Mouse (Mus musculus) hindbrain, embryonic 10.5 days (tissue): ENCODE measurements around the gene Fnbp4. TPM values are rescaled to one million over a fixed set of nuclear protein-coding genes. Genes with fewer than 3 reads are reported as not detected.
"Not testable (repeated sequence)": the region's sequence is repeated elsewhere in the genome, so short reads cannot be mapped to it uniquely, and the experiment has no call there.

Experiments
- DNase-seq: peaks from one replicate; pipeline ENCODE4 v3.0.0-alpha.2; 2017; ENCODE audit warnings: low spot score
- H3K27ac ChIP-seq: fragments of 300-500 bp; sonication (generic); 2 replicates; pipeline ENCODE4 v1.5.1; 2016; ENCODE audit warnings: mild to moderate bottlenecking, moderate library complexity
- H3K27me3 ChIP-seq: fragments of 300-500 bp; sonication (generic); 2 replicates; pipeline ENCODE4 v1.6.1; 2016; ENCODE audit warnings: mild to moderate bottlenecking; ENCODE audit not compliant: poor library complexity, insufficient read depth, severe bottlenecking
- H3K36me3 ChIP-seq: fragments of 300-500 bp; sonication (generic); 2 replicates; pipeline ENCODE4 v1.6.1; 2016; ENCODE audit warnings: mild to moderate bottlenecking, moderate library complexity
- H3K4me1 ChIP-seq: fragments of 300-500 bp; sonication (generic); replicated peaks from 2 replicates; pipeline ENCODE4 v1.6.1; 2016; ENCODE audit warnings: mild to moderate bottlenecking
- H3K4me3 ChIP-seq: fragments of 300-500 bp; sonication (generic); 2 replicates; pipeline ENCODE4 v1.5.1; 2016; ENCODE audit warnings: mild to moderate bottlenecking, moderate library complexity
- H3K9me3 ChIP-seq: fragments of 300-500 bp; sonication (generic); 2 replicates; pipeline ENCODE4 v1.6.1; 2016; ENCODE audit warnings: mild to moderate bottlenecking, moderate library complexity
- WGBS: fragments of 180-500 bp; shearing (Covaris S2); methylation state at CpG from one replicate; pipeline ENCODE4 v1.1.7; 2016; 5-methylcytosine and 5-hydroxymethylcytosine counted together
- polyA plus RNA-seq: library from polyadenylated mRNA; unstranded; fragments of >200 nt; fragmentation: Nextera tagmentation; extraction: Ambion mirVana; gene quantifications from 2 replicates; pipeline ENCODE4 v1.2.1, GENCODE M21; 2016

The Fnbp4 gene
- polyA plus RNA-seq, 1 experiment from 2014 or later: 119 TPM

GRCm38 (mm10) chr2:90815266-90815665 is 70.1 kb downstream of the Fnbp4 start:
- H3K4me3 ChIP-seq: no peak overlapping the region
- H3K27me3 ChIP-seq: no peaks in the 10 kb centered on the region
- no peak for DNase-seq
- H3K36me3 ChIP-seq: no peaks in the 10 kb centered on the region
- H3K4me1 ChIP-seq: no peaks in the 10 kb centered on the region
- no peaks in the 10 kb centered on the region for H3K9me3 ChIP-seq
- WGBS: 87% methylated on average over 2 of the region's 2 CpGs
- no peak overlapping the region for H3K27ac ChIP-seq

DNA sequence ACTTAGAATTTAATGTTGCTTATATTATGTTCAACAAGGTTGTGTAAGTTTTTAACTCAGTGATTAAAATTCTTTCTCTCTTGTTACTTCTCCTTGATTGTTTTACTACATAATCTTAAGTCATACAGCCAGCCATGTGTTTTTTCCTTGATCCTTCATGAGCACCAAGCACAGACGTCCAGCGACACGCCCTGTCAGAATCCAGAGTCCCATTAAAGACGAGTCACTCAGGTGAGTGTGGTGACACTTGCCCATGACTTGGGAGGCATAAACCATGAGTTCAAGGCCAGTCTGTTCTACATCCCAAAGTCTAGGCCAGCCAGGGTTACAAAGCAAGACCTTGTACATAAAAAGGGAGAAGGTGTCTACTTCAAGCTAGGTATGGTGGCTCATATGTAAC is 71.0 kb downstream of the Fnbp4 start:
- 86% methylated on average over 4 of the region's 4 CpGs for WGBS
- Histone ChIP-seq H3K36me3 (no peaks in the 10 kb centered on the region), H3K4me1 (no peaks in the 10 kb centered on the region), H3K9me3 (no peaks in the 10 kb centered on the region), H3K27ac (no peak overlapping the region), H3K27me3 (no peaks in the 10 kb centered on the region), H3K4me3 (no peak overlapping the region)
- no peak for DNase-seq

GRCm38 (mm10) chr2:90818710-90819109 is 73.5 kb downstream of the Fnbp4 start:
- WGBS: 92% methylated on average over 3 of the region's 3 CpGs
- Histone ChIP-seq H3K36me3 (no peaks in the 10 kb centered on the region), H3K4me3 (no peak overlapping the region), H3K27me3 (no peaks in the 10 kb centered on the region), H3K4me1 (no peaks in the 10 kb centered on the region), H3K9me3 (no peaks in the 10 kb centered on the region), H3K27ac (no peak overlapping the region)
- no peak for DNase-seq

DNA sequence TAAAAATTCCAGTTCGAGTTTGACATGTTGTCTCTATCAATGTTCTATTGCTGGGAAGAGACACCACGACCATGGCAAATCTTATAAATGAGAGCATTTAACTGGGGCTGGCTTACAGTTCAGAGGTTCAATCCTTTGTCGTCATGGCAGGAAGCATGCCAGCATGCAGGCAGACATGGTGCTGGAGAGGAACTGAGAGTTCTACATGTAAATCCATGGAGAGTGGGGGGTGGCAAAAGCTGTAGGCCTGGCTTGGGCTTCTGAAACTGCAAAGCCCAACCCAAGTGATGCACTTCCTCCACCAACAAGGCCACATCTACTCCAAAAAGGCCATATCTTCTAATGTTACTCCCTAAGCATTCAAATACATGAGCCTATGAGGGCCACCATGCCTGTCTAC is 75.7 kb downstream of the Fnbp4 start:
- Histone ChIP-seq H3K27me3 (no peaks in the 10 kb centered on the region), H3K27ac (no peak overlapping the region), H3K36me3 (no peaks in the 10 kb centered on the region), H3K4me3 (no peak overlapping the region), H3K4me1 (no peaks in the 10 kb centered on the region), H3K9me3 (no peaks in the 10 kb centered on the region)
- WGBS: 83% methylated on average over 3 of the region's 3 CpGs
- no peak for DNase-seq

DNA sequence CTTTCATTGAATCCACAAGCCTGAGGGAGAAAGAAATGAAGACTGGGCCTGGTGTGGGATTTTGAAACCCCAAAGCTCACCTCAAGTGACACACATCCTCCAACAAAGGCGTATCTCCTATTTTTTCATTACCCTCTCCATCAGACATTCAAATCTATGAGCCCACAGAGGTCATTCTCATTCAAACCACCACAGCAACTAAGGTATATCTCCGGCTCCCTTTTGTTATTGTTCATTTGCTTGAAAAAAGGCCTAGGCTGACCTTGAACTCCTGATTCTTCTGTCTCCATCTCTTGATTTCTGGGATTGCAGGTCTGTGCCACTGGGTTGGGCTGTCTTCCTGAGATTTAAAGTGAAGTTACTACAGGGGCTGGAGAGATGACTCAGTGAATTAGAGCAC is 77.8 kb downstream of the Fnbp4 start:
- DNase-seq: no peak
- Histone ChIP-seq H3K36me3 (no peaks in the 10 kb centered on the region), H3K4me3 (no peak overlapping the region), H3K27ac (no peak overlapping the region), H3K27me3 (no peaks in the 10 kb centered on the region), H3K4me1 (no peaks in the 10 kb centered on the region), H3K9me3 (no peaks in the 10 kb centered on the region)
- WGBS: 86% methylated on average over 2 of the region's 2 CpGs

GRCm38 (mm10) chr2:90823781-90824180 is 78.6 kb downstream of the Fnbp4 start:
- no peak for DNase-seq
- Histone ChIP-seq H3K27ac (no peak overlapping the region), H3K9me3 (no peaks in the 10 kb centered on the region), H3K4me1 (no peaks in the 10 kb centered on the region), H3K36me3 (no peaks in the 10 kb centered on the region), H3K27me3 (no peaks in the 10 kb centered on the region), H3K4me3 (no peak overlapping the region)
- WGBS: 83% methylated on average over 6 of the region's 6 CpGs

- not testable (repeated sequence) for H3K9me3 ChIP-seq, DNase-seq, H3K36me3 ChIP-seq, H3K4me3 ChIP-seq, H3K4me1 ChIP-seq, H3K27ac ChIP-seq, H3K27me3 ChIP-seq
- 91% methylated on average over 10 of the region's 10 CpGs for WGBS
Observed at GRCm38 (mm10) chr2:90824528-90824927, 79.4 kb downstream of the Fnbp4 start.

- H3K9me3 ChIP-seq: no peaks in the 10 kb centered on the region
- H3K4me1 ChIP-seq: no peaks in the 10 kb centered on the region
- no peak overlapping the region for H3K27ac ChIP-seq
- H3K36me3 ChIP-seq: no peaks in the 10 kb centered on the region
- no peak for DNase-seq
- 87% methylated on average over 11 of the region's 11 CpGs for WGBS
- H3K27me3 ChIP-seq: no peaks in the 10 kb centered on the region
- no peak overlapping the region for H3K4me3 ChIP-seq
Observed at GRCm38 (mm10) chr2:90825515-90826172, 80.5 kb downstream of the Fnbp4 start.

DNA sequence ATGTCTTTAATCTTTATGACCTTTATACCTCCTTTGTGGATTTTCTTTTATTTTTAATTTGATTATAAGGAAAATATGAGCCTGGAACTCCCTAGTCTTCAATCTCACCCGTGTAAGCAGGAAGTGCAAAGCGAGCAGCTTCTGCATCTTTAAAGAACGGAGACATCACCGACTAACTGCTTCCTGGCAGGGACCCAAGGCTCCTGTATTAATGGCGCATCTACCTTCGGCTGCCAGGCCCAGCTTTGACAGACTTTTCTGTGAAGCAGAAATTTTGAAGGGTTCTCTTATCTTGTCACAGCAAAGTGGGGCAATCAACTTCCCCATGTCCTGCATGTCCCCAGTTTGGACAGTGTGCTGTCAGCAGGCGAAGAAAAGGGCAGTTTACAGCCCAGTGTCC is 83.6 kb downstream of the Fnbp4 start:
- no peak overlapping the region for H3K4me3 ChIP-seq
- 78% methylated on average over 7 of the region's 7 CpGs for WGBS
- no peaks in the 10 kb centered on the region for H3K27me3 ChIP-seq
- no peaks in the 10 kb centered on the region for H3K4me1 ChIP-seq
- no peaks in the 10 kb centered on the region for H3K36me3 ChIP-seq
- H3K27ac ChIP-seq: no peak overlapping the region
- no peaks in the 10 kb centered on the region for H3K9me3 ChIP-seq
- no peak for DNase-seq

Other genes starting within 250 kb of the Fnbp4 start
- gene Ptprj, start 164.7 kb upstream of the Fnbp4 start, polyA plus RNA-seq: 1.5 and 1.6 TPM in 2 replicates
- 51.0 and 60.0 TPM in 2 replicates for gene Nup160, start 68.2 kb upstream of the Fnbp4 start, polyA plus RNA-seq
- gene Agbl2, start 37.4 kb downstream of the Fnbp4 start, polyA plus RNA-seq: 1.1 and 1.5 TPM in 2 replicates
- 234 and 244 TPM in 2 replicates for gene Mtch2, start 101.8 kb downstream of the Fnbp4 start, polyA plus RNA-seq
- gene C1qtnf4, start 140.5 kb downstream of the Fnbp4 start, polyA plus RNA-seq: 2.4 and 9.6 TPM in 2 replicates
- gene Kbtbd4, start 159.4 kb downstream of the Fnbp4 start, polyA plus RNA-seq: 55.9 and 56.8 TPM in 2 replicates
- gene Ndufs3, start 159.5 kb downstream of the Fnbp4 start, polyA plus RNA-seq: 189 and 220 TPM in 2 replicates
- gene Celf1, start 195.0 kb downstream of the Fnbp4 start, polyA plus RNA-seq: 129 and 141 TPM in 2 replicates